Mouse (Mus musculus): ENCODE data around the gene Naif1. TPM values are rescaled to one million over a fixed set of nuclear protein-coding genes. Genes with fewer than 3 reads are reported as not detected.
A peak's percentile ranks its signal among the peaks of the same experiment; 100 is the strongest.
"Not testable (repeated sequence)": the region's sequence is repeated elsewhere in the genome, so short reads cannot be mapped to it uniquely, and the experiment has no call there.

Gene Naif1
- total RNA-seq, 2 experiments from 2014 or later: 3.3 to 3.7 TPM

GRCm38 (mm10) chr2:32486155-32486554 is 35.9 kb downstream of the Naif1 start:
- DNase-seq (ENCODE audit: extremely low spot score in 1 of 2, low spot score in 2 of 2): no peak
- intact Hi-C loops (cut with DNase I): loop anchor here (2.0 to 5.0 kb wide), 2 partner anchors 51 to 81 kb away; partner anchors contain the start of gene Fam102a

DNA sequence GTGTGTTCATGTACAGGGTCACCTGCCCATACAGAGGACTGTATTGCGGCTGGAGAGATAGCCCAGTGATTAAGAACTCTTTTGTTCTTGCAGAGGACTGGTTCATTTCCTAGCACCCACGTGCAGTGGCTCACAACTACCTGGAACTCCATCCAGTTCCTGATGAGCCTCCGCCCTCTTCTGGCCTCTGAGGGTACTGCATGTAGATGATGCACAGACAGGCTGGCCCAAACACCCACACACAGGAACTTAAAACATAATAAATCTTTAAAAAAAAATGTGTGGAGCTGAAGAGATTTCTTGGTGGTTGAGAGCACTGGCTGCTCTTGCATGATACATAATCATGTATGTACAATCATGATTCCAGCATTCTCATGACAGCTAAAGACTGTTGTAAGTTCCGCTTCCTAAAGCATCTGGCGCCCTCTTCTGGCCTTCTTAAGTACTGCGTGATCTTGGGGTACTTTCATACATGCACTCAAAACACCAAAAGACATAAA is 36.9 kb downstream of the Naif1 start:
- intact Hi-C loops (cut with DNase I): loop anchor here (2.0 to 5.0 kb wide), 2 partner anchors 50 to 82 kb away; partner anchors contain the start of gene Fam102a
- DNase-seq (ENCODE audit: extremely low spot score in 1 of 2, low spot score in 2 of 2): peak; percentile 89 to 92

DNA sequence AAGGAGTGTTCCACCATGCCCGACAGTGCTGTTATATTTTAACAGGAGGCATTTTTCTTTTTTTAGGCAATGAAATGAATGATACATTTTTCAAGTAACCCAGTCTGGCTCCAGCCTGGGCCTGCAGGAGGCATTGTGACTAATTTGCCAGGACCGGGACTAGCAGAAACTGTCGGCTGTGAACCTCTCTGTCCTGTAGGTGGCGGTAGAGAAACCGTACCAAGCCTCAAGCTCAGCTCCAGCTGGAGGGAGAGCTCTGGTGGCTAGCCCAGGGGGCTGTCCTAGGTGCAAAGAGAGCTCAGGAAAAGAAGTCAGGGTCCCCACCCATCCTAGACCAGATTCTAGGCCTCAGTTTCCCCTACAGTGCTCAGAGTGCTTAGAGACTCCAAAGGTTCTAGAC is 38.4 kb downstream of the Naif1 start:
- intact Hi-C loops (cut with DNase I): loop anchor here (1.0 to 5.0 kb wide), 2 partner anchors 49 to 78 kb away; partner anchors contain the start of gene Fam102a
- peak; percentile 80 to 87 for DNase-seq (ENCODE audit: extremely low spot score in 1 of 2, low spot score in 2 of 2)

DNA sequence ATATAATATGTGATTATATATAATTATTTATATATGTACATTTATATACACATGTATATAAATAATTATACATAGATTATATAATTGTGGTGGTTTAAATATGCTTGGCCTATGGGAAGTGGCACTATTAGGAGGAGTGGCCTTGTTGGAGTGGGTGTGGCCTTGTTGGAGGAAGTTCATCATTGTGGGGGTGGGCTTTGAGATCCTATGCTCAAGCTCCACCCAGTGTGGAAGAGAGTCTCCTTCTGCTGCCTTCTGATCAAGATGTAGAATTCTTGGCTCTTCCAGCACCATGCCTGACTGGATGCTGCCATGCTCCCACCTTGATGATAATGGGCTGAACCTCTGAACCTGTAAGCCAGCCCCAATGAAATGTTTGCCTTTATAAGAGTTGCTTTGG is 40.5 kb downstream of the Naif1 start:
- DNase-seq (ENCODE audit: extremely low spot score in 1 of 2, low spot score in 2 of 2); intact Hi-C loops (cut with DNase I): not testable (repeated sequence)

- DNase-seq (ENCODE audit: extremely low spot score in 1 of 2, low spot score in 2 of 2): no peak
- intact Hi-C loops (cut with DNase I): no loop called here
Measured at GRCm38 (mm10) chr2:32492661-32493060, 42.4 kb downstream of the Naif1 start.

GRCm38 (mm10) chr2:32493301-32493701 is 43.0 kb downstream of the Naif1 start:
- no peak for DNase-seq (ENCODE audit: extremely low spot score in 1 of 2, low spot score in 2 of 2)
- intact Hi-C loops (cut with DNase I): no loop called here

GRCm38 (mm10) chr2:32494522-32494921 is 44.3 kb downstream of the Naif1 start:
- intact Hi-C loops (cut with DNase I): no loop called here
- DNase-seq (ENCODE audit: extremely low spot score in 1 of 2, low spot score in 2 of 2): no peak

DNA sequence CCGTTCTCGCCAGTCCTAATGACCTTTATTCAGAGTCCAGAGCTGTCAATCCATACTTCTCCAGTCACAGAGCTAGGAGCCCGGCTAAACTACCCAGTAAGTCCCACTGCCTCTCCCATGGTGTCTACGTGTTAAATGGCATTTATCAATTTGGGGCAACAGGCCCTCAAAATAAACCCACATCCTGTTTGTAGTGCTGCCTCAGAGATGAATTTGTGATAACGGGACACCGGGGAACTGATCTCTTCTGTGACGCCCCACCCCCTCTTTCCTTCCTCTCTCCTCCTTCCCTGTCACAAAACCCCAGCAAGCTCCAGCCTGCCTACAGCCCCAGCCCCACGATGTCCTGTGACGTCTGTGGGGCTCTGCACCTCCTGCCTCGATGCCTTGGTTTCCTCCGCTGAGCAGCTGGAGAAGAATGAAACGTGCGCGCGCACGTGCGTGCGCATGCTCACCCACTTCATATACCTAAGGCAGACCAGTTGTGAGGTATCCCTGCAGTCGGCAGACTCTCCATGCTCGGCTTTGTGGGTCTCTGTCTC is 45.0 kb downstream of the Naif1 start:
- intact Hi-C loops (cut with DNase I): no loop called here
- DNase-seq (ENCODE audit: extremely low spot score in 1 of 2, low spot score in 2 of 2): no peak

GRCm38 (mm10) chr2:32496190-32496589 is 45.9 kb downstream of the Naif1 start:
- intact Hi-C loops (cut with DNase I): no loop called here
- DNase-seq (ENCODE audit: extremely low spot score in 1 of 2, low spot score in 2 of 2): no peak

GRCm38 (mm10) chr2:32499365-32499764 is 49.1 kb downstream of the Naif1 start:
- no peak for DNase-seq (ENCODE audit: extremely low spot score in 1 of 2, low spot score in 2 of 2)
- intact Hi-C loops (cut with DNase I): no loop called here

DNA sequence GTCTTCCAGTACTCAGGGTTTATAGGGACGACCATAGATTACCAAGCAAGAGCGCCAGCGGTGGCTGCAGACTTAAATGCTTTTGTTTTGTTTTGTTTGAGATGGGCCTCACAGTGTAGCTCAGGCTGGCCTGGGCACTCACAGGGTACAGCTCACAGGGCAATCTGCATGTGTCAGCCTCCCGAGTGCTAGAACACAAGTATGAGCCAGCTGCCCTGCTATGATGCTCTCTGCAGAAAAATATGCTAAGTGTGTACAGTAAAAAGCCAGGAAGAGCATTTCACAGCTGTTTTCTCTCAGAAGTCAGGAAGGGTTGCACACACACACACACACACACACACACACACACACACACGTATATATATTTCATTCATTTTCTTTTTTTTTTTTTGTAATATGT is 50.2 kb downstream of the Naif1 start:
- no peak for DNase-seq (ENCODE audit: extremely low spot score in 1 of 2, low spot score in 2 of 2)
- intact Hi-C loops (cut with DNase I): no loop called here

DNA sequence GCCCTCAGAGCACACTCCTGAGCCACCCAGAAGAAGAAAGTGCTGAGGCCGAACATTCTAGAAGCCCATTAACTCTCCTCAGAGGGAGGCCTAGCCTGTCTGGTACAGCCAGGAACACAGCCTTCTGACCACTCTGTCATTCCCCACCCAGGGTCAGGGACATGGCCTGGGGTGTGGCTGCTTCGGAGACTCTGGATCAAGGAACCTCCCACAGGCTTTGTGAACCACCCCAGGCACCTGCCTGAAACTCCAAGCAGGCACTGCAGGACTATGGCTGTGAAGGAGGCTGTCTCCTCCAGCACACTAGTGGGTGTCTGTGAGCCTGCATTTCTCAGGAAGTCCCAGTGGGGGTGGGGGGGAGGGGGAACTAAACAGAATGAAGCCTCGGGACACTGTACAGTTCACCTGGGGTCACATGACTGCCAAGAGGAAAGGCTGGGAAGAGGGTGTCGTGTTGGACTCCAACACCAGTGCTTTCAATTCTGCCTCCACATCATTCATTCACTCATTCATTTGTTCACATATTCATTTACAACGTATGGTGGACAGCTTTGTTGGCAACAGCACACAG is 51.6 kb downstream of the Naif1 start:
- intact Hi-C loops (cut with DNase I): no loop called here
- no peak for DNase-seq (ENCODE audit: extremely low spot score in 1 of 2, low spot score in 2 of 2)

DNA sequence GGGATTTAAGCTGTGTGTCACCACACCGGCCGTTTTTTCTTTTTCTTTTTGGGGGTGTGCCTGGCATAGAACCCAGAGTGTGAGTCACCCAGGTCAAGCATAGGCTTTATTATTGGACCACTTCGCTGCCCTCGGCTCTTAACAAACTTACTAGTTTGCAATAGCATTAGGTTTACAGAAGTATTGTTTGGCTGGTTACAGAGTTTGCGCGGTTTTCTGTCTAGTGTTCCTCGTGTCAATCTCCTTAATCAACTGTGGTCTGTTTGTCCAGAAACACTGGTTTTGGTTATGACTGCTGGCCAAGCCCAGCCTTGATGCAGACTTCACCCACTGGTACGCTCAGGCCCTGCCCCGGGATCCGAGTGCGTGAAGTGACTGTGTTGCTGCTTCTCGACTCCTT is 52.6 kb downstream of the Naif1 start:
- intact Hi-C loops (cut with DNase I): no loop called here
- no peak for DNase-seq (ENCODE audit: extremely low spot score in 1 of 2, low spot score in 2 of 2)

GRCm38 (mm10) chr2:32503588-32503987 is 53.3 kb downstream of the Naif1 start:
- intact Hi-C loops (cut with DNase I): no loop called here
- no peak for DNase-seq (ENCODE audit: extremely low spot score in 1 of 2, low spot score in 2 of 2)

- intact Hi-C loops (cut with DNase I): no loop called here
- DNase-seq (ENCODE audit: extremely low spot score in 1 of 2, low spot score in 2 of 2): no peak
Measured at GRCm38 (mm10) chr2:32505536-32505935, 55.3 kb downstream of the Naif1 start.

Other genes with a start within 250 kb of the Naif1 start
- 10 to 100 TPM; 27.2 to 29.0 TPM for gene Pomt1, start 213.9 kb upstream of the Naif1 start, total RNA-seq (2021)
- 10 to 100 TPM; 65.2 to 74.9 TPM for gene Uck1, start 190.3 kb upstream of the Naif1 start, total RNA-seq (2021)
- gene Golga2, start 163.1 kb upstream of the Naif1 start, total RNA-seq (2021): 10 to 100 TPM; 73.6 to 78.6 TPM
- 100 to 1,000 TPM; 233 to 242 TPM for gene Swi5, start 162.4 kb upstream of the Naif1 start, total RNA-seq (2021)
- gene Ciz1, start 98.1 kb upstream of the Naif1 start, total RNA-seq (2021): 10 to 100 TPM; 65.2 to 75.1 TPM
- gene Dnm1, start 97.1 kb upstream of the Naif1 start, total RNA-seq (2021): 100 to 1,000 TPM; 707 to 727 TPM
- gene 1110008P14Rik, start 68.5 kb upstream of the Naif1 start, total RNA-seq (2021): 100 to 1,000 TPM; 168 to 176 TPM
- gene Lcn2, start 62.2 kb upstream of the Naif1 start, total RNA-seq (2021): 1 to 10 TPM; 1.7 to 3.4 TPM
- gene Ptges2, start 54.6 kb upstream of the Naif1 start, total RNA-seq (2021): 10 to 100 TPM; 46.5 to 46.9 TPM
- gene Slc25a25, start 988 bp downstream of the Naif1 start, total RNA-seq (2021): 10 to 100 TPM; 48.9 to 51.3 TPM
- gene Fam102a, start 84.9 kb downstream of the Naif1 start, total RNA-seq (2021): 10 to 100 TPM; 28.2 to 28.9 TPM
- gene Dpm2, start 120.4 kb downstream of the Naif1 start, total RNA-seq (2021): 10 to 100 TPM; 83.9 to 86.8 TPM
- gene Pip5kl1, start 124.3 kb downstream of the Naif1 start, total RNA-seq (2021): 10 to 100 TPM; 13.5 to 13.6 TPM
- 1 to 10 TPM in 1 of 2 experiments, under 1 TPM in 1; 0.81 to 1.2 TPM for gene 9430097D07Rik, start 125.2 kb downstream of the Naif1 start, total RNA-seq (2021)
- gene St6galnac4, start 136.6 kb downstream of the Naif1 start, total RNA-seq (2021): 10 to 100 TPM; 32.3 to 32.6 TPM
- gene St6galnac6, start 149.3 kb downstream of the Naif1 start, total RNA-seq (2021): 100 to 1,000 TPM; 122 to 127 TPM
- gene Ak1, start 171.3 kb downstream of the Naif1 start, total RNA-seq (2021): 100 to 1,000 TPM; 156 TPM
- gene Eng, start 196.1 kb downstream of the Naif1 start, total RNA-seq (2021): 10 to 100 TPM; 24.9 to 25.2 TPM

Measured in left cerebral cortex, postnatal 10 days (tissue).